Mouse (Mus musculus): ENCODE results near the gene Dnah17.

Gene Dnah17

GRCm38 (mm10) chr11:118023475-118023874, 107.0 kb downstream of the Dnah17 start:
- no peak for DNase-seq (ENCODE audit: inconsistent ontology term)

GRCm38 (mm10) chr11:118021806-118022205, 108.6 kb downstream of the Dnah17 start:
- DNase-seq (ENCODE audit: inconsistent ontology term): peak; percentile 66

GRCm38 (mm10) chr11:118018328-118018727, 112.1 kb downstream of the Dnah17 start:
- no peak for DNase-seq (ENCODE audit: inconsistent ontology term)

GRCm38 (mm10) chr11:118015381-118016145, 114.9 kb downstream of the Dnah17 start:
- DNase-seq (ENCODE audit: inconsistent ontology term): no peak

GRCm38 (mm10) chr11:118014391-118014995, 115.9 kb downstream of the Dnah17 start:
- DNase-seq (ENCODE audit: inconsistent ontology term): no peak

- DNase-seq (ENCODE audit: inconsistent ontology term): no peak
Measured at GRCm38 (mm10) chr11:118013339-118013738, 117.1 kb downstream of the Dnah17 start.

- DNase-seq (ENCODE audit: inconsistent ontology term): peak; percentile 76
Measured at GRCm38 (mm10) chr11:118012595-118012994, 117.8 kb downstream of the Dnah17 start.

GRCm38 (mm10) chr11:118009865-118010571, 120.4 kb downstream of the Dnah17 start:
- peak; percentile 65 for DNase-seq (ENCODE audit: inconsistent ontology term)

GRCm38 (mm10) chr11:118008843-118009242, 121.6 kb downstream of the Dnah17 start:
- no peak for DNase-seq (ENCODE audit: inconsistent ontology term)

- no peak for DNase-seq (ENCODE audit: inconsistent ontology term)
Measured at GRCm38 (mm10) chr11:118008144-118008805, 122.2 kb downstream of the Dnah17 start.

GRCm38 (mm10) chr11:118007460-118008143, 122.8 kb downstream of the Dnah17 start:
- no peak for DNase-seq (ENCODE audit: inconsistent ontology term)

GRCm38 (mm10) chr11:118004217-118004616, 126.2 kb downstream of the Dnah17 start:
- DNase-seq (ENCODE audit: inconsistent ontology term): no peak

- peak; percentile 81 for DNase-seq (ENCODE audit: inconsistent ontology term)
Measured at GRCm38 (mm10) chr11:118003718-118004117, 126.7 kb downstream of the Dnah17 start.

GRCm38 (mm10) chr11:118003176-118003575, 127.3 kb downstream of the Dnah17 start:
- no peak for DNase-seq (ENCODE audit: inconsistent ontology term)

- DNase-seq (ENCODE audit: inconsistent ontology term): no peak
Measured at GRCm38 (mm10) chr11:118000565-118001215, 129.7 kb downstream of the Dnah17 start.

- no peak for DNase-seq (ENCODE audit: inconsistent ontology term)
Measured at GRCm38 (mm10) chr11:118000083-118000482, 130.4 kb downstream of the Dnah17 start.

GRCm38 (mm10) chr11:117999260-117999934, 131.0 kb downstream of the Dnah17 start:
- no peak for DNase-seq (ENCODE audit: inconsistent ontology term)

- no peak for DNase-seq (ENCODE audit: inconsistent ontology term)
Measured at GRCm38 (mm10) chr11:117998356-117998755, 132.1 kb downstream of the Dnah17 start.

GRCm38 (mm10) chr11:117997085-117997484, 133.3 kb downstream of the Dnah17 start:
- no peak for DNase-seq (ENCODE audit: inconsistent ontology term)

- DNase-seq (ENCODE audit: inconsistent ontology term): no peak
Measured at GRCm38 (mm10) chr11:117996066-117996465, 134.4 kb downstream of the Dnah17 start.
